In genomic region chr6:4994161-4994919, GRCm38 (mm10) we compare ENCODE assay signal across 9 mouse cellular contexts.
DNase-seq lines count a peak whose midpoint lies in the region; ATAC-seq and TF ChIP-seq lines count a peak whose summit lies in the region.
"Had no signal": no experiment of that assay in that cellular context is flagged by ENCODE, and none has a peak within 500 bp of the region (broad histone marks: within the 10 kb centered on the region; RNA-seq: fewer than 3 reads in every experiment).

No protein-coding gene starts in this region.

- 0 out of 2 replicates have a peak overlapping the region, but pooled peaks have one; percentile 7 for H3K27ac ChIP-seq in heart, embryonic 11.5 days (ENCODE audit: low read depth, low read length)
- H3K27ac ChIP-seq in heart, adult 2 months, result no peak overlapping the region
- peak overlapping the region; percentile 44; the same call in 1 of the 2 replicates for H3K27ac ChIP-seq in hindbrain, embryonic 13.5 days
- H3K27ac ChIP-seq in midbrain, postnatal 0 days (ENCODE audit: low read depth, low read length), result no peak overlapping the region

- H3K9me3 ChIP-seq in heart, embryonic 11.5 days (replicated peaks; ENCODE audit: control insufficient read depth, low read length), result no peaks in the 10 kb centered on the region
- H3K9me3 ChIP-seq in hindbrain, embryonic 13.5 days, result no peaks in the 10 kb centered on the region
- no peaks in the 10 kb centered on the region for H3K9me3 ChIP-seq in midbrain, postnatal 0 days (ENCODE audit: low read length)

- no peaks in the 10 kb centered on the region for H3K36me3 ChIP-seq in heart, embryonic 11.5 days (ENCODE audit: control insufficient read depth, insufficient read depth, low read length)
- no peaks in the 10 kb centered on the region for H3K36me3 ChIP-seq in heart, adult 2 months (ENCODE audit: control insufficient read depth, insufficient read depth, low read length)
- no peaks in the 10 kb centered on the region for H3K36me3 ChIP-seq in hindbrain, embryonic 13.5 days
- H3K36me3 ChIP-seq in midbrain, postnatal 0 days (ENCODE audit: insufficient read depth, low read length), result no peaks in the 10 kb centered on the region

- H3K4me2 ChIP-seq in heart, embryonic 11.5 days, result peak overlapping the region; percentile 10; the same call in 1 of the 2 replicates
- peak overlapping the region; percentile 18; the same call in 1 of the 2 replicates for H3K4me2 ChIP-seq in hindbrain, embryonic 13.5 days
- H3K4me2 ChIP-seq in midbrain, postnatal 0 days (ENCODE audit: low read depth, low read length, poor library complexity, severe bottlenecking), result peak overlapping the region; percentile 29

- H3K4me1 ChIP-seq in heart, embryonic 11.5 days (ENCODE audit: control insufficient read depth, insufficient read depth, low read length), result peaks cover 23% of the 10 kb centered on the region
- no peaks in the 10 kb centered on the region; the same call in 1 of the 2 replicates for H3K4me1 ChIP-seq in heart, adult 2 months (ENCODE audit: control insufficient read depth, insufficient read depth, low read length)
- H3K4me1 ChIP-seq in hindbrain, embryonic 13.5 days (replicated peaks), result peaks cover 14% of the 10 kb centered on the region
- H3K4me1 ChIP-seq in midbrain, postnatal 0 days (ENCODE audit: insufficient read depth, low read length), result peaks cover 3% of the 10 kb centered on the region; the same call in 1 of the 2 replicates

- no peaks in the 10 kb centered on the region for H3K79me2 ChIP-seq in heart, adult 2 months (replicated peaks; ENCODE audit: control insufficient read depth, insufficient read depth, low read length)

- no peak for TF ChIP-seq POLR2A in heart, adult 2 months (IDR thresholded peaks at IDR 0.05; ENCODE audit: insufficient read depth, low read depth, low read length)

- no peak overlapping the region for H3K9ac ChIP-seq in heart, embryonic 11.5 days (ENCODE audit: low read depth, low read length)
- H3K9ac ChIP-seq in heart, adult 2 months (ENCODE audit: low read depth, low read length), result no peak overlapping the region
- H3K9ac ChIP-seq in hindbrain, embryonic 13.5 days, result no peak overlapping the region
- H3K9ac ChIP-seq in midbrain, postnatal 0 days (replicated peaks; ENCODE audit: low read length, poor library complexity, severe bottlenecking), result no peak overlapping the region

- 53% methylated on average over 14 of the region's 14 CpGs for WGBS in heart, embryonic 11.5 days (ENCODE audit: insufficient replicate concordance)
- 69% methylated on average over 14 of the region's 14 CpGs for WGBS in heart, adult 2 months
- WGBS in hindbrain, embryonic 13.5 days, result 36% methylated on average over 14 of the region's 14 CpGs
- 15% methylated on average over 14 of the region's 14 CpGs for WGBS in midbrain, postnatal 0 days

- no peak for TF ChIP-seq CTCF in heart, adult 2 months (IDR thresholded peaks at IDR 0.05)
- TF ChIP-seq CTCF in midbrain, postnatal 0 days (IDR thresholded peaks at IDR 0.05), result no peak

- no peak for DNase-seq in heart, adult 2 months
- peak; percentile 74 for DNase-seq in embryo, embryonic 11 days
- DNase-seq in midbrain, postnatal 0 days (ENCODE audit: low spot score), result peak; percentile 17
- no peak for DNase-seq in c-Kit-positive CD71-positive TER-119-positive erythroid progenitor cells, embryonic 14.5 days (ENCODE audit: low spot score)
- no peak for DNase-seq in adipocyte (ENCODE audit: low spot score)
- no peak for DNase-seq in left cerebral cortex, adult 18-20 months (ENCODE audit: low spot score in 2 of 2)
- DNase-seq: adrenal gland, postnatal 36 days had no signal

- no peak for TF ChIP-seq EP300 in heart, adult 2 months (IDR thresholded peaks at IDR 0.05; ENCODE audit: insufficient read depth, low read depth, low read length)

- no peaks in the 10 kb centered on the region for H3K27me3 ChIP-seq in heart, embryonic 11.5 days (ENCODE audit: control insufficient read depth, insufficient read depth, low read length)
- no peaks in the 10 kb centered on the region for H3K27me3 ChIP-seq in heart, adult 2 months (ENCODE audit: control insufficient read depth, insufficient read depth, low read length)
- H3K27me3 ChIP-seq in hindbrain, embryonic 13.5 days, result no peaks in the 10 kb centered on the region
- H3K27me3 ChIP-seq in midbrain, postnatal 0 days (ENCODE audit: insufficient read depth, low read length), result no peaks in the 10 kb centered on the region

- no peak overlapping the region for H3K4me3 ChIP-seq in heart, embryonic 11.5 days (ENCODE audit: low read depth, low read length)
- no peak overlapping the region for H3K4me3 ChIP-seq in heart, adult 2 months
- H3K4me3 ChIP-seq in hindbrain, embryonic 13.5 days, result no peak overlapping the region
- H3K4me3 ChIP-seq in midbrain, postnatal 0 days (ENCODE audit: low read depth, low read length), result no peak overlapping the region

- intact Hi-C loops in heart, adult 2 months (cut with DNase I), result no loop called here

- no peak for ATAC-seq in heart, embryonic 11.5 days (replicated peaks; ENCODE audit: insufficient number of reproducible peaks, low FRiP score, low TSS enrichment)
- ATAC-seq in hindbrain, embryonic 13.5 days (ENCODE audit: low FRiP score), result peak; percentile 12; the same call in 1 of the 2 replicates
- peak; percentile 51; the same call in 1 of the 2 replicates for ATAC-seq in midbrain, postnatal 0 days (ENCODE audit: low FRiP score)

Comparison
In these comparisons a context has a peak if more than half of its experiments do, and no peak if none do; other contexts are left out.
1. H3K27ac ChIP-seq: peak in heart, embryonic 11.5 days (single experiment) and hindbrain, embryonic 13.5 days (single experiment); none in heart, adult 2 months (single experiment) and midbrain, postnatal 0 days (single experiment).
2. DNase-seq: peak in embryo, embryonic 11 days (single experiment) and midbrain, postnatal 0 days (single experiment); none in heart, adult 2 months (0 of 2), c-Kit-positive CD71-positive TER-119-positive erythroid progenitor cells, embryonic 14.5 days (single experiment), adipocyte (single experiment) and left cerebral cortex, adult 18-20 months (0 of 2).
3. Peak in every context shown above with its lines, with median percentiles within 50 percentile points of each other: H3K4me2 ChIP-seq.